Mouse (Mus musculus) heart, adult 2 months (tissue): Measurements from ENCODE around the gene Vps8.

Experiments used
- CTCF ChIP-seq: fragments of 200-600 bp; IDR thresholded peaks from 2 replicates; pipeline ENCODE4 v1.8.1; 2022; ENCODE audit warnings: antibody characterized with exemption, mild to moderate bottlenecking, moderate library complexity
- POLR2A ChIP-seq: fragments of 200-500 bp; IDR thresholded peaks from 2 replicates; pipeline ENCODE4 v1.6.1; 2011; ENCODE audit warnings: mild to moderate bottlenecking, low read depth, low read length, control low read depth; ENCODE audit not compliant: insufficient read depth

DNA sequence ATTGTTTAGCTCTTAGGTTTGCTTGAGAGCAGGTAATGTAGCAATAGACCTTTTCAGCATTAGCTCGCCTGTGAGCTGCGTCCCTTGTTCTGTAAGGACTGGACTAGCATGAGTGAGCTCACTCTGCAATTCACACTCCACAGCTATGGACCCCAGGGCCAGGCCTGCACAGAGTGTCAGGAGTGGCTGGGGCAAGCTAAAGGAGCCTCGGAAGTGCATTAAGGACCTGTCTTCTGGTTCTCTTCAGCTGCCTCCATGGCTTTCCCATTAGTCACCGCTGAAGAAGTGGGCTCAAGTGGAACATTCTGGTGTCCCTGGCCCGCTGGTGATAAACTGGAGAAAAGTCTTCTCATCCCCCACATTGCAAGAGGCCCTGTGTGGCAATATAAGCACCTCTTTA lies 24.5 kb downstream of the Vps8 start:
- TF ChIP-seq CTCF: no peak
- no peak for TF ChIP-seq POLR2A
